ENCODE assay signal across 10 mouse cellular contexts in the genomic region with DNA sequence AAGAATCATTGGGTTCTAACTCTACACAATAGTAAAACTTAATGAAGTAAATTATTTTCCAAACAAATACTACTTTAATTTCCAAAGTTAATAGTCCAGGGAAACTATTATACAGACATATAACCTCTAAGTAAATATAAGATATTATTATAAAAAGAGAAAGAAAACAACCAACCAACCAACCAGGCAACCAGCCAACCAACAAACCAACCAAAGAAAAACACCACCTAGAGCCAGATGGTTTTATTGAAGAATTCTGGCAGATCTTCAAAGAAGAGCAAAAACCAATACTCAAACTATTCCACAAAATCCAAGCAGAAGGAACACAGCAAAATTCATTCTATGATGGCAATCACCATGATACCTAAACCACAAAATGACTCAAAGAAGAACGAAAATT.
"Had no signal": no experiment of that assay in that cellular context is flagged by ENCODE, and none has a peak within 500 bp of the region (broad histone marks: within the 10 kb centered on the region; RNA-seq: fewer than 3 reads in every experiment).

No protein-coding gene starts in this region.

- DNase-seq: kidney, postnatal 25 days; left cerebral cortex, postnatal 4 days; liver, postnatal 0 days; lung, embryonic 14.5 days; right cerebral cortex, adult 18-20 months; right cerebral cortex, postnatal 14 days; right cerebral cortex, postnatal 4 days; thymus, adult 2 months; thymus, postnatal 14 days; thymus, postnatal 4 days had no signal
